Mouse (Mus musculus) lung, embryonic 15.5 days (tissue): ENCODE measurements around the gene Gba2. TPM values are rescaled to one million over a fixed set of nuclear protein-coding genes. Genes with fewer than 3 reads are reported as not detected.

Experiments
- polyA plus RNA-seq: library from polyadenylated mRNA; unstranded; fragments of >200 nt; fragmentation: Nextera tagmentation; extraction: Ambion mirVana; gene quantifications from 2 replicates; pipeline ENCODE4 v1.2.1, GENCODE M21; 2015

Gene Gba2
- polyA plus RNA-seq, 1 experiment from 2014 or later: 21.1 TPM

Other genes starting within 250 kb of the Gba2 start
- gene Rusc2, start 196.9 kb downstream of the Gba2 start, polyA plus RNA-seq: 13.0 and 14.0 TPM in 2 replicates
- gene Fam166b, start 149.7 kb downstream of the Gba2 start, polyA plus RNA-seq: 0.14 and 0.25 TPM in 2 replicates
- 8.3 and 8.5 TPM in 2 replicates for gene Tesk1, start 136.9 kb downstream of the Gba2 start, polyA plus RNA-seq
- 1.8 and 3.1 TPM in 2 replicates for gene Cd72, start 124.2 kb downstream of the Gba2 start, polyA plus RNA-seq
- 0.14 and 1.2 TPM in 2 replicates for gene Sit1, start 95.1 kb downstream of the Gba2 start, polyA plus RNA-seq
- gene Ccdc107, start 86.0 kb downstream of the Gba2 start, polyA plus RNA-seq: 67.4 and 70.1 TPM in 2 replicates
- 48.8 and 54.0 TPM in 2 replicates for gene Arhgef39, start 79.2 kb downstream of the Gba2 start, polyA plus RNA-seq
- 4.7 and 6.1 TPM in 2 replicates for gene Car9, start 71.9 kb downstream of the Gba2 start, polyA plus RNA-seq
- gene Tpm2, start 55.1 kb downstream of the Gba2 start, polyA plus RNA-seq: 198 and 216 TPM in 2 replicates
- gene Creb3, start 16.5 kb downstream of the Gba2 start, polyA plus RNA-seq: 62.7 and 63.2 TPM in 2 replicates
- gene Tln1, start 16.2 kb downstream of the Gba2 start, polyA plus RNA-seq: 97.9 and 98.2 TPM in 2 replicates
- gene Rgp1, start 158 bp downstream of the Gba2 start, polyA plus RNA-seq: 23.7 and 32.2 TPM in 2 replicates
- 0.77 and 1.5 TPM in 2 replicates for gene Msmp, start 5.6 kb upstream of the Gba2 start, polyA plus RNA-seq
- gene Npr2, start 53.1 kb upstream of the Gba2 start, polyA plus RNA-seq: 9.6 and 10.6 TPM in 2 replicates
- 3.9 TPM in 2 replicates for gene Spag8, start 74.7 kb upstream of the Gba2 start, polyA plus RNA-seq
- gene Hint2, start 77.6 kb upstream of the Gba2 start, polyA plus RNA-seq: 110 and 114 TPM in 2 replicates
- gene Tmem8b, start 90.1 kb upstream of the Gba2 start, polyA plus RNA-seq: 4.2 and 4.9 TPM in 2 replicates
- 2.1 and 2.3 TPM in 2 replicates for gene Fam221b, start 90.3 kb upstream of the Gba2 start, polyA plus RNA-seq
- not detected in 2 replicates for gene Olfr70, start 121.9 kb upstream of the Gba2 start, polyA plus RNA-seq
- not detected in 2 replicates for gene Olfr71, start 131.4 kb upstream of the Gba2 start, polyA plus RNA-seq
- gene Hrct1, start 148.3 kb upstream of the Gba2 start, polyA plus RNA-seq: 1.1 and 1.3 TPM in 2 replicates
- gene Spaar, start 151.2 kb upstream of the Gba2 start, polyA plus RNA-seq: 0.48 and 0.62 TPM in 2 replicates
- gene Olfr159, start 192.1 kb upstream of the Gba2 start, polyA plus RNA-seq: not detected in 2 replicates
- not detected in 2 replicates for gene Olfr156, start 245.0 kb upstream of the Gba2 start, polyA plus RNA-seq